Mouse (Mus musculus) CD4-positive helper T cell, adult 2 months (primary cell): ENCODE measurements around the gene Tmem108.

ENCODE experiments used
- DNase-seq: peaks from one replicate; pipeline ENCODE4 v3.0.0-alpha.2; 2012; ENCODE audit warnings: low read depth, missing footprints, low spot score

Gene Tmem108

DNA sequence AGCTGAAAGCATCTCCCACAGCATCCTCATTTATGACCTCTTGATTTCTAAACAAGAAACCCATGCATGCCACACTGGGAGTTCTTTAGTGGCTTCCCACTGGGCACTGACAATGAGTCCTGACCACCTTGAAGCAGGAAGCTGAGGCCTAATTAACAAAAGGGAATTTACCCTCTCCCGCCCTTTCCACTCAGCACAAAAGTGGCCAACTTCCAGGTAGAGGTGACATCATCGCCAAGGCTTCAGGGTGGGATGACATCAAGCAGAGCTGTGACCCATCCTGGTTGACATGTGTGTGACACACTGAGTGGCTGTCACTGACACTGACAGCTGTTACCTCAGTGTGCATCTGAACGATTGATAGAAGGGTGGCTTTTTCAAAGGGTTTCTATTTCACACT lies 124.8 kb downstream of the Tmem108 start:
- no peak for DNase-seq

DNA sequence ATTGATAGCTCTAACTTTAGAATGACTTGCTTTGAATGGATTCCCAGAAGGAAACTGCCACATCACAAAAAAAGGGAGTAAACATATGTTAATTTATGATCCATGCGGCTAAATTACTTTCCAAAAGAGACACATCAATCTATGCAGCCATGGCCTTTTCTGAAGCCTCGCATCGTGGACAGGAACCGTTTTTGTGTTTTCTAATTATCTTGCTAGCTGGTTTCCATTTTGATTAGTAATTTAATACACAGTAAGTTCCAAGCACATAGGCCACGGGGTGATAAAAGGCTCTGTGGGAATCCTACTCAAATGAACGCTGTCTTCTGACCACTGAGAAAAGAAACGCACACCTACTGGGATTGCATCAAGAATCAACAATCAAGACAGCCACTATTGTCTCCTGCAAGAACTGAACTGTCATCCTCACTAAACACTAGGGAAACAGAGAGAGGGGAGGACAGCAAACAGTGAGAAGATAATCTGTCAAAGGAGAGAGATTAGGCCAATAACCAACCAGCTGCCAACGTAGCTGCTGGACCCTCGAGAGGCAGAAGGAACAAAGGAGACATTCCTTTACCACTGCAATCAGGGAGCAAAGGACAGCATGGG lies 132.7 kb downstream of the Tmem108 start:
- DNase-seq, result no peak

DNA sequence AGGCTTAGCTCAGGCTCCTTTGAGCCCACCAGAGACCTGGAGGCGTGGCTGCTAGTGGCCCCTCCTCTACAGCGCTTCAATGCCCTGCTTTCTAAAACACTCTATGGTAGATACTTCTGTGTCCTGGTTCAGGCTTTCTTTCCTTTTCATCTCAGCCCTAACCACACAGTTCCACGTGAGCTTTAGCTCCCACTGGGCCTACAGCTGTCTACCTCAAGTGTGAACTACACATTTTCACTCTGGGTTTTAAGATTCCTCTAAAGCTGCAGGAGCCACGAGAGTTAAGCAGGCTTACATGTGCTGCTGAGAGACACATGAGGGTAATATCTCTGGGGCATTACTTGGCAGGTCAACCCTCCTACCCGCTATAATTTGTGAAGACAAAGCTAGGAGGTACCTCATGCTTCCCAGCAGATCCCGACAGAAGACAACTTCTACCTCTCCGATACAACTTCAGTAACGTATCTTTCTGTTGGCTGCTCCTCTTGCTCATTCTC lies 134.2 kb downstream of the Tmem108 start:
- no peak for DNase-seq

DNA sequence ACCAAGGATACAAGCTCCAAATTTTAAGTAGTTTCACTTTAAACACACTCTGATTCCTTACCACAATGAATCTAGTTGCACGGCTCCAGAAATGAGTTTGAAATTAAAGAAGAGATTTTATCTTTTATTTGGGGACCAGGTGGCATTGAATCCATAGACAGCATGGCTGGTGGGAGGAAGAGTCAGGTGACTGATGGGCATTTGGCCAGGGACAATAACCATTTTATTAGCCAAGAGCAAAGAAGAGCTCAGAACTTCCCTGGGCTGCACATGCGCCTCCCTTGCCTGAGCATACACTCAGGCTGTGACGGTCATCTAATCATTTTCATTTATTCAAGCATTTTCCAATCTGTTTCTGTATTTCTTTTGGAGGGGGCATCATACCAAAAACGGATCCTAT lies 135.5 kb downstream of the Tmem108 start:
- no peak for DNase-seq

DNA sequence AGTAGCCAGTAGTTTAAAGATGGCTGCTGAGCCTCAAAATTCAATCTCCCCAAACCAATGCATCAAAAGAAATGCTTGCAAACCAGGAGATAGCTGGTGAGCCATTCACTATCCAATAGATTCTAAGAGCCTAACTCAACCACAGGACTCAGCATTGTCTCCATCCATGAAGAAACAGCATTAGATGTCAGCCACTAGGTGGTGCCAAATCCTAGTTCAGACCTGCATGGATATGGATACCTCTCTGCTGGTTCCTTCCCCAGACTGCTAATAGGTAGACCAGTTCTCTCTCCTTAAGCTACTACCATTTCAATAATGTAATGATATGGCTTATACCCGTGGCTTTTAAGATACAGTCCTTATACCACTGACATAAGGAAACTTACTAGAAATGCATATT lies 137.0 kb downstream of the Tmem108 start:
- DNase-seq, result peak; percentile 45

DNA sequence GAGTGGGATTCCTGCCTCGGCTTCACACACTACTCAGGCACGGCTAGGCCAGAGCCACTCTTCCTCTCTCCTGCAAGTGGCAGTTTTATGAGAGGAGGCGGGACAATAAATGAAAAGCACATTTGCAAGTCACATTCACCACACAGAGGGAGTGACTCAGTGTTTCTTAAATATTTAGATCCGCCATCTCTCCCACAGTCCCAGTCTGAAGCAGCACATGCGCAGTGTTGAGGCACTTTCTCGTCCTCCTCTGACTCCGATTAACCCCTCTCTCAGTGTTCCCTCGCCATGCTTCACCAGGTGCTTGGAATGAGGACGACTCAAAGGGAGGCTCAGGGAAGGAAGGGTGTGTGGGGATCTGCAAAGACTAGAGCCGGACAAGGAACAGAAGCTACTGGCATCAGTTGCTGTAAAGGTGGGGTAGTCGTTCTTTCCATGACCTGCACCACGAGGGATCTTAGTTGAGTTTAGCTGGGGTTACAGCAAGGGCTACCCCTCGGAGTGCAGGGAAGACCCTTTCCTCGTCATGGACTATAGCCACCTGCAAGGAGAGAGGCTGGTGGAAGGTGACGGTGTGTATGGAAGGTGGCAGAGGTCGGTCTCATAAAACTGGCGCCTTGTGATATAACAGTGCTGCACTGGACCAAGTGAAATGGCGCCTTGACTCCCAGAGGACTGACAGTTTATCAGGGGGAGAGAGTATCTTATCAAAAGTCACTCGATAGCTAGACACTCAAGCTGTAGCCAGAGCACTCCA lies 137.9 kb downstream of the Tmem108 start:
- DNase-seq, result no peak

DNA sequence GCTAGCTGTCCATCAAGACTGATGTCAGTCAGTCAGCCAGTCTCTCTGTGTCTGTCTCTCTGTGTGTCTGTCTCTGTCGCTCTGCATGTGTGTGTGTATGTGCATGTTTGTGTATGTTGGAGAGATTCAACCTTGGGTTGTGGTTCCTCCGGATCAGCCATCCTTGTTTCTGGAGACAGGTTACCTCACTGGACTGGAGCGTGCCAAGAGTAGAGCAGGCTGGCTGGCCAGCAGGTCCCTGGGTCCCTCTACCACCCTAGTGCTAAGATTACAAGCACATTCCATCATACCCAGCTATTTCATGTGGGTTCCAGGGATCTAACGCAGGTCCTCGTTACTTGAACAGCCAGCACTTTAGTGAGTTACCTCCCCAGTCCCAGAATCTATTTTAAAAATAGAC lies 138.6 kb downstream of the Tmem108 start:
- DNase-seq, result no peak

DNA sequence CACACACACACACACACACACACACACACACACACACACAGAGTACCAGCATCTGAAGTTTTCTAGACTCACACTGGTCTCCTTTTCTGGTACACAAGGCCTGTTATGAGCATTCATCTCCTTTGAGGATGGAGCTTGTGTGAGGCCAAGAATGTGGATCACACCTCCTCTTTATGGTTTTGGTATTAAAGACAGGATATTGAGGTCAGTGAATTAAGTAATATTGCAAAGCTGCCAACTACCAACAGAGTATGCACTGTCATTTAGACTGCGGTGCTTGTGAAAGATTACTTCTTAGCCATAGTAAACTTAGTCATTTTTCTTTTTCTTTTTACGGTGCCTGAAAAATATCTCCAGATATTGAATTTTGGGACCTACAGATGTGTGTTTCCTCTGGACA lies 139.8 kb downstream of the Tmem108 start:
- no peak for DNase-seq

DNA sequence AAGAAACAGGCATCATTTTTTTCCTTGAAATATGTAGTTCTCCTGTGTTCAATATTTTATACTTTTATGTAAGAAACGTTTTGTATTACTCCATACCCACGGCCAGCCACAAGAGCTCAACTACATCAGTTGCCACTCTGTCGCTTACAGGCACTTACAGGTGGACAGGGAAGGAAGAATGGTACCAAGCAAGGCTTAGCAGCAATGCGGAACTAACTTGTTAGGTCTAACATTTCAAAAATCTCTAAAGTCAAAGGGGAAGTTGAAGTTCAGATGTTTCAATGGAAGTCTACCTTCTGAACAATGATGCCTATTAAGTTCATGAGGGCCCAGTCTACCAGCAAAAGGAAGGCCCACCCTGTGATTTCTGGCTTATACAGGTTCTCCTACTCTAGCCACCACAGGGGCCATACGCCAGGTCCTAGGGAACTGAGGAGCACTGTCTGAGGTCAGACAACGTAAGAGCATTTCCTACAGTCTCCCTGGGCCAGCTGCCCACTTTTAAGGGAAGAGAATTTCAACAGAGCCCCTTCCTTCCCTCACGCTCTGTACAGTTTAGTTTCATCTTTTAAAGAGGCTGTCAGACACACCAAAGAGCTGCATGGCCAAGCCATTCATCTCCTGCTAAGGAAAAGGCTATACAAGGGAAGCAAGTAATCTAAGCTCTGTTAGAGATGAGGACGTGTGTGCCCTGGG lies 141.0 kb downstream of the Tmem108 start:
- no peak for DNase-seq

DNA sequence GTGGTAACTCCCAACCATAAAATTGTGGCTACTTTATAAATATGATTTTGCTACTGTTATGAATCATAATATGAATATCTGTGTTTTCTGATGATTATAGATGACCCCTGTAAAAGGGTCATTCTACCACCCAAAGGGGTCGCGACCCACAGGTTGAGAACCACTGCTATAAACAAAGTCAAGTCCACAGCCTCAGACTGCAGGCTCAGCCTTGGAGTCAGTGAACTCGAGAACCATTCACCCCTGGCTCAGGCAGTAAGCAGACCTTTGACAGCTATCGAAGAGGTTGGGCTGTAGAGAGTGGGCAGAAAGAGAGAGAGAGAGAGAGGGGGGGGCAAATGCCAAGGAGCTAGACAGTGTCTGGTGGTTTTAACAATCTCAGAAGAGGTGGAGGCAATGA lies 147.4 kb downstream of the Tmem108 start:
- DNase-seq, result no peak

DNA sequence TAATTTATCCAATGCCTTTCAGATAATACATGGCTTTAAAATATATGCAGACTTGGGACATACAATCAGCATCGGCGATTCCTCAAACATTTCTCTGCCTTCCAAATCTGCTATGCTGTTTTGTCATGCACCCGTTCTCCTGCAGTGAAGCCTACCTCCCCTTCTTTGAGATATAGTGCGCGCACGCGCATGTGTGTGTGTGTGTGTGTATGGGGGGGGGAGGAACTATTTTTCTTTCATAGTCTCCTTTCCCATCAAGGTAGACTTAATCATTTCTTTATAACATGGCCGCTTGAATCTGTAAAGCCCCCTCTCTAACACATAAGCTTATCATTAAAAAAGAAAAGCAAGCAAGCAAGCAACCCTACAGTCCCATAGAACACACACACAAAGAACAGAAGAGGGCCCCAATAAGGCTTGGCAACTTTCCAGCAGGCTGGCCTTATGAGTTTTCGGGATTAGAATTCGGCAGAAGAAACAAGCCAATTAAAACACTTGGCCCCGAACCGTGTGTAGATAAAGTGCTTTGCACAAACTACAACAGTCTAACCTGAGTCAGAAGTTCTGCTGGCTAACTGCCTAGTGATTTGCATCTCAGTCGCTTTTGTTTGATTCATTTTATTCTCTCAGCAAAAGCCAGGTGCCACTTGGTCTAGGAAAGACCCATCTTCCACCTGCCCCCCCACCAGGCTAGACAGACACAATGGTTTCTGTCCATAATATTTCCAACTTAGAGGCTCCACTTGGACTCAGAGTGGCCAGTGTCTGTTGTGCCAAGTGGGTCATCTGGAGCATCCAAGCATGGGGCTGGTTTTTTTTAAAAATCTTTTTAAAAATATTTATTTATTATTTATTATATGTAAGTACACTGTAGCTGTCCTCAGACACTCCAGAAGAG lies 153.2 kb downstream of the Tmem108 start:
- no peak for DNase-seq

DNA sequence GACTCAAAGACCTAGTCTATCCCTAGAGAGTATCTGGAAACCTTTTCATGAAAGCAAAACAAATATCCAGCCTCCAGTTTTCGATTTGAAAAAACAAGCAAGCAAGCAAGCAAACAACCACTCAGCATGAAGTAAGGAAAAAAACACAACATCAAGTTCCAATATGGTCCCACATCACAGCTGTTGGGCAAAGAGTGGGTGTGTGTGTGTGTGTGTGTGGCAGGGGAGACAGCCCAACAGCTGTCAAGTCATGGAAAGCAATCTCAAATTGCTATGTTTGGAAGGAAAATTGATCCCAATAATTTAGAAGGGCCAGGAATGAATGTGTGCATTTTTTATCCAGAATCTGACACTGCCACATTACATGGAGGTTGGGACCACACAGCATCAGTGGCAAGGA lies 155.6 kb downstream of the Tmem108 start:
- no peak for DNase-seq

DNA sequence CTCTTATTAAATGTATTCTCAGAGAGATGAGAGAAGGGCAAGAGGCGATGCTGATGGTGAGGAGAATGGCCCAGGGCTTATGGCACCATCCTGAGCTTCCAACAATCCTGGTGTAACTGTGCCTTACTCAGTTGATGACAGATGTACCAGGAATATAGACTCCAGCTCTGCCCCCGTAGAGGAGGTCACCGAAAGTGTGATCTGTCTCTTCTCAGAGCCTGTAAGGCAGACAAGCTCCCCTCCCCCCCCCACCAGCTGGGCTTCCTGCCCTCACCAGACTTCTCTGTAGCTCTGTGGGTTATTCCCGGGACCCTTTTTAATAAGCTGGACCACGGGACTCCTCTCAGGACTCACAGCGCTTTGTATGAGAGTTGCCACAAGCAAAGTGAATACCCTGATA lies 157.8 kb downstream of the Tmem108 start:
- no peak for DNase-seq

DNA sequence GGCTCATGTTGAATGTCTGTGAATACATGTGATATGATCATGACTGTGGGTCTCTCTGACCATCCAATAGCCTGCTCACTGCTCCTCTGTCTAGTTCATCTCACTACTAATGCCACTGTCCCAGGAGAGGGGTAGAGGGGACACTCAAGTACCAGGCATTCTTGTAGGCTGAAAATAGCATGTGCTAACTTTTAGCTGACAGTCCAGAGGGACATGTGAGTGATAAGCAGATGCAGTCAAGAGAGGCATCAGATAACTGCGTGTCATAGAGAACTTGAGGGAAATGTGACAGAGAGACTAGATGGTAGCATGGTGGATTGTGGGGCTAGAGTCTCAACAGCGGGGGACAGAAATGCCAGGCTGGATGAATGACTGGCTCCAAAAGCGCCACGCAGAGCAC lies 159.8 kb downstream of the Tmem108 start:
- no peak for DNase-seq

DNA sequence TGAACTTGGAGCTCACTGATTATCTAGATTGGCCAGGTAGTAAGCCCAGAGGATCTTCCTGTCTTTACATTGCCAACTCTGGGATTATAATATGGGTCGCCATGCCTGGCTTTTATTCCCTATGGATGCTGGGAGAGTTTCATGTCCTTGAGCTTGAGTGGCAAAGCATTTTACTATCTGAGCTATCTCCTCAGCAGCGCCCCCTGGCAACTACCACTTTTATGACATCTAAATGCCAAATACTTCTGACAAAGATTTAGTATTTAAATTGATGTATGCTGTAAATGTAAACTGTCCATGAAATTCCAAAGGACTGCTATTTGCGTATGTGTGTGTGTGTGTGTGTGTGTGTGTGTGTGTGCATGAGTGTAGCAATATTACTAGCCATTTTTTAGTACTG lies 160.8 kb downstream of the Tmem108 start:
- DNase-seq, result no peak

DNA sequence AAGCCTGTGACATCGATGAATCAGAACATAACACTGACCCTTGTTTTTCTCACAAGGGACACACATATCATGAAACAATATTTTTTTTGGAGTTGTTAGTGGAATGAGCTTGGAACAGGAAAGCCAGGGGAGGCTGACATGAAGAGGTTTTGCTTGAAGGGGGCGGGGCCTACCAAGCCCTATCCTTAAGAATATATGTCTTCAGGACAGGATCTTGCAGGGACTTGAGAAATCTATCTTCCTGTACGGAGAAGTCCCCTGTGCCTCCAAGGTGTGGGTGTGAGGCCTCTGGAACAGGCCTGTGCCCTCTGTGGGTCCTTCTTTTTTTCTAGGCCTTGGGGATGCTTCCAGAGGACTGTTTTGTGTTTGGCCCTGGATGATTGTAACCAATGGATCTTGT lies 161.7 kb downstream of the Tmem108 start:
- peak; percentile 4 for DNase-seq

DNA sequence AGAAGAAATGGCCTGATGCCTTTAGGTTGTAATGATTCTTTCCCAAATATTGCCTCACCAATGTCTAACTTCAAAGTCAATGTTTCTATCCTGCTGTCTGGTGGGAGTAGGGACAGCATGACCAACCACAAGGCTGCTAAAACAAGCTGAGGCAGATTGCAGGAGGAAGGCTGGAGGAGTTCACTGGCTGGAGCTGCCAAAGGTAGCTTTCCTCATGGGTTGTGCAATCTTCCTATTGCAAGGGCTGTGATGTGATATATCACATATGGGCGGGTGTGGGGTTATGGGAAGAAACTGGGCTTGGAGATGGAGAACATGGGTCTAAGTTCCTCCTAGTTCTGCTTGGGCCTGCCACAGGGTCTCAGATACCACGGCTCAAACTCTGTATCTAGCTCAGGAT lies 163.8 kb downstream of the Tmem108 start:
- DNase-seq, result no peak

DNA sequence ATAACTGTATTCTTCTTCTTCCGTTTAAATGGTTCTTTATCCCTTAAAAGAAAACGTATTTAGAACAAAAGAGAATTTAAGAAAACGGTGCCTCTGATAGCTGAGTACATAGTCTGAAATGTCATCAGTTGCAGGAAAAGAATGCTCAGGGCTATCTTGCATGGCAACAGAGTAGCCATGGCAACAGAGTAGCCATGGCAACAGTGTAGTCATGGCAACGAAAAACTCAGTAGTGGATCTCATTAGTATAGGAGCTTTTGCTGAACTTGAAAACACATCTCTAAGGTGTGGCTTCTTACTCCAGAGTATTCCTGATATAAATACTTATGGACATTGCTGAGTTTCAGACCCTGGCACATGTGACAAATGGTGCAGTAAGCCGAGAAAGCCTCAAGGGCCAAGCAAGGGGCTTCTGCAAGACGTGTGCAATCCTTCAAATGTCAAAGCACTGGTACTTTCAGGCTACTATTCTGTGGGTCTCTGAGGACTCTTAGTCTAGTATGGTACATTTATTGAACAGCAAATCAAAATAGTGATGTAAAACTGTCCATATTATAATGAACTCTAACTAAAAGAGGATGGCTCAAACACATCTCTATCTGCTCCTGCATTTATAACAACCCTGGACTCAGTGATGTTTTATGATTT lies 166.3 kb downstream of the Tmem108 start:
- no peak for DNase-seq

DNA sequence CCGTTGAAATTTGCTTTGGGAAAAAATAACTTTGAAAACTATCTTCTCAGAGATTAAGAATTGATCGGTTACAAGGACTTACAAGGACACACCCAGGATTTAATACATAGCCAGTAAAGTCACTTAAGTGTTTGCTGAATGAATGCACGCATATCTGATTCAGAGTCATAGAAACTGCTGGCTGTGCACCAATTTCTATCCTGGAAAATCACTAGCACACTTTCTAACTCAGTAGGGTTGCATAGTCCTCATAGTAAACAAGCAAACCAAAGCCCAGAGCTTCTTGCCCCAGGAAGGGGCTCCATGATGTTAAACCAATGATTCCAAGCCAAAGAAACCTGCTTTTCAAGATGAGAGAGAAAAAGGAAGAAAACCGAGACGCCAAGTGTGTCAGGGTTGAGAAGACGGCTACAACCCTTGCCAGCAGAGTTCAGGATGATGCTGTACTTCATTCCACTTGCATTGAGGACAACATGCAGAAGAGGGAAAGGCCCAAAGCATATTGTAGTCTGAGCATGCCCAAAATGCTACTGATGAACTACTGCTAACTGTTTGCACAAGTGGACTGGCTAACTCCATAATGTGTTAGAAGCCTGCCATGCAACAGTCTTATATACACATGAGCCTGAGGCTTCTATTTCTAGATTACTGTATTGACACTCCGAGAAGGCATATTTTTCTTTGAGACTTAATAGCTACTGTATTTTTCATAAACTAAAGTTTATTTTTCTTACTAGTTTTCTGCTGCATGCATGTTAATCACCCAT lies 167.0 kb downstream of the Tmem108 start:
- DNase-seq, result no peak

DNA sequence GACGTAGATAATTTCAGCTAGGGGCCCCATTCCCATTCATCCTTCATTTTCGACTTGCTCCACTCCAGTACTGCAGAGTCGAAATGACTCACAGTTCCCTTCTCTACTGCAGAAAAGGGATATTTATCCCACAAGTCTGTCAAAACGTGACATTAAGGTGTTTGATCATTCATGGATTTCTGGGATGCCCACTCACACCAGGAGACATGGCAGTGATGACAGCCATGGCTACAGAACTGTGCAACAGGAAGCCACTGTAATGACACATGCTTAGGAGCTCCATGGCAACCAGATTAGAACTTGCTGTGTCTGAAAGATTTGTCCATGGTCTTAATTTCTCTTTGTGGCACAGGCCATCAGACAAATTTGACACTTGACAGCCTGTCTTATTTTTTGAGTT lies 168.6 kb downstream of the Tmem108 start:
- no peak for DNase-seq

DNA sequence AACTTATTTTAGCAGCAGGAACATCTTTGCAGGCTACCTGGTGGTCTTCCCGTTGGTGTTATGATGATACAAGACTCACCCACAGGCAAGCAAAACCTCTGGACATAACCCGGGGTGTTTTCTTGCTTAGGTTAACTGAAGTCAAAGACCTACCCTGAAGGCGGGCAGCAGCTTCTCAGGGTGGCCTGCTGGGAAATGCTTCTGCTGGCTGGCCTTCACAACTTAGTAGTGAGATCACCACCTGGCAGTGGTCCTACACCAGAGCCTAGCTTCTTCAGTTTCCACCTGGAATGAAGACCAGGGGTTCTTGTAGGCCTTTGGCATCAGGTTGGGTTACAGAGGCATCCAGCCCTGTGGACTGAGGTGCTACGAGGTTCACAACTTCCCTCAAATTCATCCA lies 169.7 kb downstream of the Tmem108 start:
- DNase-seq, result no peak
